Mouse (Mus musculus): Measurements from ENCODE around the gene Mrpl28.
"Not testable (repeated sequence)": the region's sequence is repeated elsewhere in the genome, so short reads cannot be mapped to it uniquely, and the experiment has no call there.

Gene Mrpl28

GRCm38 (mm10) chr17:26123267-26123684 is at the start of gene Mrpl28:
TSS of gene Mrpl28 (plus strand) at chr17:26123500.
- peak; percentile 88 to 91 for DNase-seq (ENCODE audit: low spot score in 2 of 2)

- DNase-seq (ENCODE audit: low spot score in 2 of 2): peak; percentile 75 to 77
Observed at GRCm38 (mm10) chr17:26075246-26075645, 48.1 kb upstream of the Mrpl28 start.

- peak in 1 of 2 experiments; percentile 40 for DNase-seq (ENCODE audit: low spot score in 2 of 2)
Observed at GRCm38 (mm10) chr17:26078851-26079250, 44.4 kb upstream of the Mrpl28 start.

- no peak for DNase-seq (ENCODE audit: low spot score in 2 of 2)
Observed at GRCm38 (mm10) chr17:26080867-26081266, 42.4 kb upstream of the Mrpl28 start.

GRCm38 (mm10) chr17:26087059-26087564 is 36.2 kb upstream of the Mrpl28 start:
- DNase-seq (ENCODE audit: low spot score in 2 of 2): no peak

- DNase-seq (ENCODE audit: low spot score in 2 of 2): peak; percentile 89 to 91
Observed at GRCm38 (mm10) chr17:26089905-26090632, 33.2 kb upstream of the Mrpl28 start, which contains the start of gene Decr2. TSS of gene Decr2 (minus strand) at chr17:26090337.

- no peak for DNase-seq (ENCODE audit: low spot score in 2 of 2)
Observed at GRCm38 (mm10) chr17:26094531-26095110, 28.7 kb upstream of the Mrpl28 start.

GRCm38 (mm10) chr17:26095121-26095740 is 28.1 kb upstream of the Mrpl28 start, which contains the start of gene Nme4:
TSS of gene Nme4 (minus strand) at chr17:26095602.
- DNase-seq (ENCODE audit: low spot score in 2 of 2): peak; percentile 74 to 75

- no peak for DNase-seq (ENCODE audit: low spot score in 2 of 2)
Observed at GRCm38 (mm10) chr17:26098461-26098860, 24.8 kb upstream of the Mrpl28 start.

- DNase-seq (ENCODE audit: low spot score in 2 of 2): not testable (repeated sequence)
Observed at GRCm38 (mm10) chr17:26099316-26099715, 24.0 kb upstream of the Mrpl28 start.

GRCm38 (mm10) chr17:26100166-26100565 is 23.1 kb upstream of the Mrpl28 start:
- DNase-seq (ENCODE audit: low spot score in 2 of 2): no peak

- DNase-seq (ENCODE audit: low spot score in 2 of 2): peak in 1 of 2 experiments; percentile 35
Observed at GRCm38 (mm10) chr17:26101478-26101877, 21.8 kb upstream of the Mrpl28 start.

- no peak for DNase-seq (ENCODE audit: low spot score in 2 of 2)
Observed at GRCm38 (mm10) chr17:26105619-26106018, 17.7 kb upstream of the Mrpl28 start.

- DNase-seq (ENCODE audit: low spot score in 2 of 2): no peak
Observed at GRCm38 (mm10) chr17:26110156-26110555, 13.1 kb upstream of the Mrpl28 start.

- DNase-seq (ENCODE audit: low spot score in 2 of 2): no peak
Observed at GRCm38 (mm10) chr17:26111024-26111423, 12.3 kb upstream of the Mrpl28 start.

- DNase-seq (ENCODE audit: low spot score in 2 of 2): no peak
Observed at GRCm38 (mm10) chr17:26111722-26112121, 11.6 kb upstream of the Mrpl28 start.

- DNase-seq (ENCODE audit: low spot score in 2 of 2): no peak
Observed at GRCm38 (mm10) chr17:26112751-26113150, 10.5 kb upstream of the Mrpl28 start.

- peak; percentile 69 to 72 for DNase-seq (ENCODE audit: low spot score in 2 of 2)
Observed at GRCm38 (mm10) chr17:26113181-26113948, 9.9 kb upstream of the Mrpl28 start, which contains the start of gene Tmem8. TSS of gene Tmem8 (plus strand) at chr17:26113299.

GRCm38 (mm10) chr17:26114061-26114460 is 9.2 kb upstream of the Mrpl28 start:
- no peak for DNase-seq (ENCODE audit: low spot score in 2 of 2)

GRCm38 (mm10) chr17:26114461-26114860 is 8.8 kb upstream of the Mrpl28 start:
- not testable (repeated sequence) for DNase-seq (ENCODE audit: low spot score in 2 of 2)

- DNase-seq (ENCODE audit: low spot score in 2 of 2): no peak
Observed at GRCm38 (mm10) chr17:26115205-26115898, 7.9 kb upstream of the Mrpl28 start.

All from right cerebral cortex, adult 2 months (tissue).